Mouse (Mus musculus) MEL-GATA-1-ER (cell line): ENCODE data around the gene Ppp1r16b.

Experiments
- DNase-seq: peaks from one replicate; pipeline ENCODE4 v3.0.0-alpha.2; 2012; ENCODE audit warnings: low read depth; ENCODE audit errors: extremely low read depth

Gene Ppp1r16b

GRCm38 (mm10) chr2:158689060-158689459 lies 23.9 kb downstream of the Ppp1r16b start:
- DNase-seq, result no peak

GRCm38 (mm10) chr2:158689640-158690039 lies 24.4 kb downstream of the Ppp1r16b start:
- DNase-seq, result no peak

- no peak for DNase-seq
These were observed 24.9 kb downstream of the Ppp1r16b start for GRCm38 (mm10) chr2:158690116-158690515.

- no peak for DNase-seq
These were observed 27.0 kb downstream of the Ppp1r16b start for GRCm38 (mm10) chr2:158692191-158692590.

GRCm38 (mm10) chr2:158695811-158696210 lies 30.6 kb downstream of the Ppp1r16b start:
- no peak for DNase-seq

- no peak for DNase-seq
These were observed 31.3 kb downstream of the Ppp1r16b start for GRCm38 (mm10) chr2:158696451-158696850.

GRCm38 (mm10) chr2:158699908-158700307 lies 34.7 kb downstream of the Ppp1r16b start:
- no peak for DNase-seq

GRCm38 (mm10) chr2:158700535-158701256 lies 35.5 kb downstream of the Ppp1r16b start:
- no peak for DNase-seq

- no peak for DNase-seq
These were observed 36.3 kb downstream of the Ppp1r16b start for GRCm38 (mm10) chr2:158701505-158701904.

GRCm38 (mm10) chr2:158702176-158702575 lies 37.0 kb downstream of the Ppp1r16b start:
- DNase-seq, result no peak

GRCm38 (mm10) chr2:158704720-158705119 lies 39.5 kb downstream of the Ppp1r16b start:
- DNase-seq, result no peak

GRCm38 (mm10) chr2:158705529-158705928 lies 40.3 kb downstream of the Ppp1r16b start:
- no peak for DNase-seq

GRCm38 (mm10) chr2:158706704-158707408 lies 41.7 kb downstream of the Ppp1r16b start:
- DNase-seq, result no peak

GRCm38 (mm10) chr2:158708121-158708520 lies 42.9 kb downstream of the Ppp1r16b start:
- DNase-seq, result no peak

GRCm38 (mm10) chr2:158711929-158712751 lies 46.9 kb downstream of the Ppp1r16b start:
- DNase-seq, result no peak

GRCm38 (mm10) chr2:158714826-158715225 lies 49.6 kb downstream of the Ppp1r16b start:
- DNase-seq, result no peak

GRCm38 (mm10) chr2:158716066-158716465 lies 50.9 kb downstream of the Ppp1r16b start:
- DNase-seq, result no peak

- DNase-seq, result no peak
These were observed 52.6 kb downstream of the Ppp1r16b start for GRCm38 (mm10) chr2:158717551-158718418.

GRCm38 (mm10) chr2:158718816-158719549 lies 53.8 kb downstream of the Ppp1r16b start:
- DNase-seq, result no peak

- DNase-seq, result no peak
These were observed 55.6 kb downstream of the Ppp1r16b start for GRCm38 (mm10) chr2:158720715-158721370.
